Mouse (Mus musculus): ENCODE measurements around the gene Arcn1. TPM values are rescaled to one million over a fixed set of nuclear protein-coding genes. Genes with fewer than 3 reads are reported as not detected.

Gene Arcn1
- total RNA-seq, 1 experiment from 2014 or later = 148 TPM

Other genes with a start within 250 kb of the Arcn1 start
- 0.18 TPM in 1 of 2 replicates, not detected in the other for gene Cxcr5, start 206.0 kb downstream of the Arcn1 start, total RNA-seq (2021)
- gene Ddx6, start 163.0 kb downstream of the Arcn1 start, total RNA-seq (2021) = 126 and 145 TPM in 2 replicates
- not detected in 2 replicates for gene Treh, start 94.6 kb downstream of the Arcn1 start, total RNA-seq (2021)
- gene Phldb1, start 32.6 kb downstream of the Arcn1 start, total RNA-seq (2021) = 33.7 and 36.9 TPM in 2 replicates
- gene Ift46, start 63 bp upstream of the Arcn1 start, total RNA-seq (2021) = 71.7 and 97.0 TPM in 2 replicates
- gene Tmem25, start 31.5 kb upstream of the Arcn1 start, total RNA-seq (2021) = 6.1 and 8.6 TPM in 2 replicates
- 3.4 and 10.5 TPM in 2 replicates for gene Ttc36, start 35.2 kb upstream of the Arcn1 start, total RNA-seq (2021)
- 31.5 and 47.5 TPM in 2 replicates for gene Kmt2a, start 113.5 kb upstream of the Arcn1 start, total RNA-seq (2021)
- gene Atp5l, start 152.9 kb upstream of the Arcn1 start, total RNA-seq (2021) = 383 and 529 TPM in 2 replicates
- 71.9 and 105 TPM in 2 replicates for gene Ube4a, start 197.8 kb upstream of the Arcn1 start, total RNA-seq (2021)
- 0.52 TPM in 1 of 2 replicates, not detected in the other for gene Cd3g, start 212.6 kb upstream of the Arcn1 start, total RNA-seq (2021)
- not detected in 2 replicates for gene Cd3d, start 213.9 kb upstream of the Arcn1 start, total RNA-seq (2021)
- gene Cd3e, start 241.8 kb upstream of the Arcn1 start, total RNA-seq (2021) = 0.46 TPM in 1 of 2 replicates, not detected in the other